Mouse (Mus musculus) sigmoid colon, adult 10 weeks (tissue): ENCODE results near the gene Pik3ca. TPM values are rescaled to one million over a fixed set of nuclear protein-coding genes. Genes with fewer than 3 reads are reported as not detected.

ENCODE experiments used
- polyA plus RNA-seq: library from polyadenylated mRNA; stranded (reverse); fragments of 350-450 nt; fragmentation: Illumina TruSeq; extraction: RNeasy Lipid Tissue Mini Kit (QIAGEN cat#74804); gene quantifications from one replicate; pipeline ENCODE4 v1.2.3, GENCODE M21; 2014; ENCODE audit warnings: low read depth, low replicate concordance

Gene Pik3ca
- 110 TPM for polyA plus RNA-seq

GRCm38 (mm10) chr3:32397461-32398174 lies at the start of gene Pik3ca:
TSS of gene Pik3ca (plus strand) at chr3:32397671.

GRCm38 (mm10) chr3:32365546-32366245 lies 31.8 kb upstream of the Pik3ca start, which contains the start of gene Zmat3:
TSS of gene Zmat3 (minus strand) at chr3:32366014.

GRCm38 (mm10) chr3:32492097-32493090 lies 94.9 kb downstream of the Pik3ca start, which contains the start of gene Kcnmb3:
TSS of gene Kcnmb3 (minus strand) at chr3:32492231.

GRCm38 (mm10) chr3:32509496-32510374 lies 112.3 kb downstream of the Pik3ca start, which contains the start of gene Zfp639:
TSS of gene Zfp639 (plus strand) at chr3:32510259.

Other genes with a start within 250 kb of the Pik3ca start
- gene Zmat3, start 31.7 kb upstream of the Pik3ca start, polyA plus RNA-seq = 13.3 TPM
- gene Kcnmb3, start 94.6 kb downstream of the Pik3ca start, polyA plus RNA-seq = not detected
- gene Zfp639, start 112.6 kb downstream of the Pik3ca start, polyA plus RNA-seq = 103 TPM
- 434 TPM for gene Mfn1, start 131.8 kb downstream of the Pik3ca start, polyA plus RNA-seq
- gene Gnb4, start 218.9 kb downstream of the Pik3ca start, polyA plus RNA-seq = 19.8 TPM